Mouse (Mus musculus) adrenal gland, adult 10 weeks (tissue): ENCODE data around the gene Trappc13. TPM values are rescaled to one million over a fixed set of nuclear protein-coding genes. Genes with fewer than 3 reads are reported as not detected.

ENCODE experiments used
- polyA plus RNA-seq: library from polyadenylated mRNA; stranded (reverse); fragments of 350-450 nt; fragmentation: Illumina TruSeq; extraction: RNeasy Lipid Tissue Mini Kit (QIAGEN cat#74804); gene quantifications from one replicate; pipeline ENCODE4 v1.2.3, GENCODE M21; 2014; ENCODE audit warnings: low read depth, low replicate concordance

Trappc13 gene
- polyA plus RNA-seq, result 143 TPM

DNA sequence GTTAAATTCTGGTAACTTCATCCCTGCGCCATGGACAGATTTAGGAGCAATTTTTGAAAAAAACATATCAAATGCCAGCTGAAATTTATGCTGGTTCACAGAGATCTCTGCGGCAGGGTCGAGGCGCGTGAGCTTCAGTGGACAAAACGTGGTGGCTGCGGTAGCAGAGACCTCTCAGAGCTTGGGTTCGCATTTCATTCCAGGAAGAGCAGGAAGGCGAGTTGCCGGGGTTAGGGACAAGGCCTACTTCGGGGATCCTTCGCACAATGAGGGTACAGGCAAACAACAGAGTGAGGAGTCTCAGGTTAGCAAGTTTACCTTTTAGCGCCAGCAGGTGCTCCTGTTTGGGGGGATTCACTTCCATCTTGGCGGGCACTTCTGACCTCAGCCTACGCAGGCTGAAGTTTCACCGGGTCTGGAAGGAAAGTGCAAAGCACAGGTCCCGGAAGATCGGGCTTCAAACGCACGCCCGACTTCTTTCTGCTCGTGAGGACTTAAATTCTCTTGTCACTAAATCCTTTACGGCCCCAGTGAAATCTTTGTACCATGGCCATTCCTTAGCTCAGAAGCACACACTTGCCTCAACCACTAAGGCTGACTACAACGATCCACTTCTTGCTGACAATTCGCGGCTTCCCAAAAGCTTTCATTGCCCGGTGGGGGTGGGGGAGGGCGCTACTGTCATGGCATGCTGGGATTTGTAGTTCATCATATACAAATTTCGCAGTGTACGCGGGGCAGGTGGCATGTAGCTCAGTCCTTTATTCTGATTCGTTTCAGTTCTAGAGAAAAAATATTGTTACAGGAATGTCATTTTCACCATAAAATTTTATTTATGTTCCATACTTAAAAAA, at the start of gene Trappc13:
TSS of gene Trappc13 (minus strand) at position 674 of the 854 bp plus-strand sequence.

DNA sequence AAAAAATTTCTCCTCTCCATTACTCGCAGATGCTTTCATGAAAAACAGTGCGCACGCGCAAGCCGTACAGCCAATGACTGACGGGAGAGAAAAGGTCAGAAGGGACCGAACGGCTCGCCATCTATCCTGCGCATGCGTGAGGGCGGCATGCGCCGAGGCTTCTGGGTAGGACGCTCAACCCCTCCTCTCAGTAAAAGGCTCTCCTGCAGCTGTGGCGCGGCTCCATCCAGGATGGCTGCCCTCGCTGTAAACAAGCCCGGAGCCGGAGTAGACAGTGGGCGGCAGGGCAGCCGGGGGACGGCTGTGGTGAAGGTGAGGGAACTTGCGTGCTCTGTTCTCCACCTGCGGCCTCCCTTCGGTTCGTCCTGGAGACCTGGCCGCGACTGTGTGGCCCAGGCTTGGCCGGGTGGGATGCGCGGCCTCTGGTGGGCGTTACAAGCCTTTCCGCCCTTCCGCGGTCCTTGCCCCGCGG, 417 bp upstream of the Trappc13 start, which contains the start of gene Trim23:
TSS of gene Trim23 (plus strand) at position 148 of the 472 bp plus-strand sequence.

DNA sequence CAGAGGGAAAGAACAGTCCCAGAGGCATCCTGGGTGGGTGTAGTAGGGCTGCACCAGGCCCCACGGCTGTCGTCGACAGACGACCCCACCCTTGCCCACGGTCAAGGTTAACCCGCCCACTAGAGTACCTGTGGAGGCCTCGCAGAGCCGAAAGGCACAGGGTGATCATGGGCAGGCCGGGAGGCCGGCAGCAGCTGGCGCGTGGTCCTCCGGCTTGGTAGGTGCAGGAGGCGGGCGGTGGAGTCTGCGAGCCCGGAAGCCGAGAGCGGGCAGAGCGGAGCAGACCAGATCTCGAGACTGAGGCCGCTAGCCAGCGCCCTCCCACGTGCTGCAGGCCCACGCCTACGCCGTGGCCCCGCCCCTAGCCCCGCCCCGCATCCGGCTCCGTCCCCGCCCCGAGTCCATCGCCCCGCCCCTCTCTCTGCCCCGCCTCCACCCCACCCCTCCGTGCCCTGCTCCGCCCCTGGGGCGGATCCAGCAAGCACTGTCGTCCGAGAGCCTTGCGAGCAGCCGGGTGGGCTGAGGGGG, 68.9 kb downstream of the Trappc13 start, which contains the start of the genes Nln and Sgtb:
TSS of gene Nln (minus strand) at position 327 of the 528 bp plus-strand sequence.
TSS of gene Sgtb (plus strand) at position 454 of the 528 bp plus-strand sequence.

Other genes with a start within 250 kb of the Trappc13 start
- 81.1 TPM for gene Nln, start 68.9 kb downstream of the Trappc13 start, polyA plus RNA-seq
- gene Sgtb, start 68.7 kb downstream of the Trappc13 start, polyA plus RNA-seq, result 14.7 TPM
- gene Trim23, start 328 bp upstream of the Trappc13 start, polyA plus RNA-seq, result 90.7 TPM
- gene Cenpk, start 50.1 kb upstream of the Trappc13 start, polyA plus RNA-seq, result 21.9 TPM
- gene Ppwd1, start 50.4 kb upstream of the Trappc13 start, polyA plus RNA-seq, result 36.1 TPM
- gene Adamts6, start 109.4 kb upstream of the Trappc13 start, polyA plus RNA-seq, result 5.6 TPM